Mouse (Mus musculus): ENCODE results near the gene Spata3.

DNA sequence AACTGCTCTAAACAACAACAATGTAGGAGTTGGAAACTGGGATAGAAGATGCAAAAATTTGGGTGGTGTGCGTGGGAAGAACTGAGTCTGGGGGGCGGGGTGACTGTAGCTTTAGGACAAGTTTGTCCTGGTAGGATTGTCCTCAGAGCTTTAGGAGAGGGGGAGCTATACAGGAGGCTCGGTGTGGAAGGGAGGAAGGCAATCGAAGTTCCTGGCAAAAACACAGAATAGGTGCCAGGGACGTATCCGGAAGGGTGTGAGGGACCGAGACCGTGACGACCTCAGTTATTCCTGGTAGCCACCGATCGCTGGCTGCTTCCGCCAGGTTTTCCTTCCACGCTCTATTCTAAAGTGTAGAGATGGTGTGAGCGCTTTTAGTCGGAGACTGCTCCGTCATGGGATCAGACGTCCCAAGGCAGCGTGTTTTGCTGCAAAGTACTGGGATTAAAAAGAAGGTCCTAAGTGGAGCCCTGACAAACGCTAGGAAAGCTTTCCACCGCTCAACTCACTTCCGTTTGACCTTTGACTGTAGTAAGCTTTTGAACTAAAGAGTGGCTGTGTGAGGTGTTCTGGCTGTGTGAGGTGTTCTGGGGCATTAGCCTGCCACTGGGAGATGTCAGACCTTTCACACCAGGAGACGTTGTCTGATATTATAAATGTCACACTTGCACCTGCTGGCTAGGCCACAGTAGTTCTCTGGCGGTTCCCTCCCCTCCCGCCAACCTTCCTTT, 30.4 kb downstream of the Spata3 start:
- no peak for TF ChIP-seq POLR2A (IDR thresholded peaks at IDR 0.05; ENCODE audit: extremely low read depth, insufficient read depth, low read length)
- TF ChIP-seq CTCF (IDR thresholded peaks at IDR 0.05; ENCODE audit: extremely low read depth, insufficient read depth, low read length), result no peak

Measured in cortical plate, adult 2 months (tissue).